Mouse (Mus musculus): ENCODE results near the gene Col4a3bp.

DNA sequence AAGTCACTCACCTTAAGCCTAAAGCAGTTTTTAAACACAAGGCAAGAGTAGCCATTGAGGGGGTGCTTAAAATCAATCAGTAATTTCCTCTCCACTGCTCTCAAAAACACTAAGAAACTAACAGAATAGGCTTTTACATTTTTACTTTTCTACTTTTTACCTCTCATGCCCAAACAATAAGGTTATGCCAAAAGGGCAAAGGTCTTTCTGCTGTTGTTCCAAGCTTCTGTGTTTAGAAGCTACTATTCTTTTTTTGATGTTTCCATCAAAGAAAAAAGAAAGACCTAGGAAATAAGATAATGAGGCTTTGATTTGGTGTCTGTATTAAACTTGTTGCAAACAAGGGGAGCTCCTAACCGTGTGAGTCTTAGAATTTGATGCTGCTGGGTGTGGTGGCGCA is 42.5 kb upstream of the Col4a3bp start:
- TF ChIP-seq CTCF (IDR thresholded peaks at IDR 0.05; ENCODE audit: borderline replicate concordance, insufficient read depth, low read depth, low read length) = no peak
- TF ChIP-seq POLR2A (IDR thresholded peaks at IDR 0.05; ENCODE audit: borderline replicate concordance, insufficient read depth, low read length) = no peak

Data from cerebellum, adult 2 months (tissue).